Mouse (Mus musculus) myocyte (in vitro differentiated cells): ENCODE data around the gene Mindy4. TPM values are rescaled to one million over a fixed set of nuclear protein-coding genes. Genes with fewer than 3 reads are reported as not detected.

Experiments used
- H3K27me3 ChIP-seq: one replicate; pipeline ENCODE4 v1.6.1; 2011; ENCODE audit not compliant: control insufficient read depth, insufficient read depth, insufficient read length
- H3K36me3 ChIP-seq: one replicate; pipeline ENCODE4 v1.6.1; 2011; ENCODE audit not compliant: control insufficient read depth, insufficient read depth
- H3K4me2 ChIP-seq: one replicate; pipeline ENCODE4 v1.6.1; 2011; ENCODE audit warnings: low read depth, control low read depth
- H3K4me3 ChIP-seq: one replicate; pipeline ENCODE4 v1.5.1; 2011; ENCODE audit warnings: mild to moderate bottlenecking, control low read depth, moderate library complexity
- H3K79me2 ChIP-seq: one replicate; pipeline ENCODE4 v1.6.1; 2011; ENCODE audit not compliant: control insufficient read depth, insufficient read depth
- H3ac ChIP-seq: one replicate; pipeline ENCODE4 v1.6.1; 2011; ENCODE audit not compliant: control insufficient read depth, insufficient read length
- CEBPB ChIP-seq: IDR thresholded peaks from 2 replicates; pipeline ENCODE4 v1.6.1; 2011; ENCODE audit warnings: mild to moderate bottlenecking, moderate library complexity; ENCODE audit not compliant: poor library complexity, insufficient read depth, severe bottlenecking
- E2F4 ChIP-seq: IDR thresholded peaks from one replicate; pipeline ENCODE4 v1.6.1; 2011; ENCODE audit warnings: mild to moderate bottlenecking, control low read depth, moderate library complexity; ENCODE audit not compliant: insufficient read depth
- MAX ChIP-seq: IDR thresholded peaks from one replicate; pipeline ENCODE4 v1.6.1; 2011; ENCODE audit warnings: low read depth, mild to moderate bottlenecking, control low read depth
- MYOD1 ChIP-seq, 3 experiments: IDR thresholded peaks; one replicate each; pipeline ENCODE4 v1.6.1; 2011; ENCODE audit warnings: control low read depth in 2 of 3, low read depth in 2 of 3, mild to moderate bottlenecking in 2 of 3, moderate library complexity in 1 of 3; ENCODE audit not compliant: insufficient read length in 2 of 3, control insufficient read depth in 1 of 3
- MYOG ChIP-seq, 3 experiments: IDR thresholded peaks; one replicate each; pipeline ENCODE4 v1.6.1; 2011; ENCODE audit warnings: control low read depth in 2 of 3, low read depth in 2 of 3, mild to moderate bottlenecking in 2 of 3; ENCODE audit not compliant: insufficient read length in 2 of 3, control insufficient read depth in 1 of 3, insufficient read depth in 1 of 3
- POLR2A ChIP-seq: IDR thresholded peaks from one replicate; pipeline ENCODE4 v1.6.1; 2011; ENCODE audit warnings: low read depth, mild to moderate bottlenecking, control low read depth, moderate library complexity; ENCODE audit not compliant: insufficient read length
- POLR2AphosphoS2 ChIP-seq: IDR thresholded peaks from one replicate; pipeline ENCODE4 v1.6.1; 2011; ENCODE audit warnings: low read depth, control low read depth; ENCODE audit not compliant: insufficient read length
- REST ChIP-seq: IDR thresholded peaks from one replicate; pipeline ENCODE4 v1.6.1; 2011; ENCODE audit warnings: mild to moderate bottlenecking, control low read depth, moderate library complexity; ENCODE audit not compliant: insufficient read depth, insufficient read length
- SRF ChIP-seq: IDR thresholded peaks from one replicate; pipeline ENCODE4 v1.6.1; 2011; ENCODE audit warnings: low read depth; ENCODE audit not compliant: control insufficient read depth, insufficient read length
- TCF12 ChIP-seq: IDR thresholded peaks from one replicate; pipeline ENCODE4 v1.6.1; 2011; ENCODE audit warnings: mild to moderate bottlenecking, control low read depth; ENCODE audit not compliant: poor library complexity, insufficient read depth, severe bottlenecking
- TCF3 ChIP-seq: IDR thresholded peaks from one replicate; pipeline ENCODE4 v1.6.1; 2011; ENCODE audit warnings: low read depth, control low read depth; ENCODE audit not compliant: insufficient read length
- USF1 ChIP-seq: IDR thresholded peaks from one replicate; pipeline ENCODE4 v1.6.1; 2011; ENCODE audit warnings: low read depth, mild to moderate bottlenecking, control low read depth, moderate library complexity
- polyA plus RNA-seq: library from polyadenylated mRNA; unstranded; fragments of >200 nt; fragmentation: generic; extraction: Trizol; gene quantifications from one replicate; pipeline ENCODE4 v1.2.1, GENCODE M21; 2012; ENCODE audit warnings: missing spikeins

Mindy4 gene
- polyA plus RNA-seq, 1 experiment, result 5.0 TPM

DNA sequence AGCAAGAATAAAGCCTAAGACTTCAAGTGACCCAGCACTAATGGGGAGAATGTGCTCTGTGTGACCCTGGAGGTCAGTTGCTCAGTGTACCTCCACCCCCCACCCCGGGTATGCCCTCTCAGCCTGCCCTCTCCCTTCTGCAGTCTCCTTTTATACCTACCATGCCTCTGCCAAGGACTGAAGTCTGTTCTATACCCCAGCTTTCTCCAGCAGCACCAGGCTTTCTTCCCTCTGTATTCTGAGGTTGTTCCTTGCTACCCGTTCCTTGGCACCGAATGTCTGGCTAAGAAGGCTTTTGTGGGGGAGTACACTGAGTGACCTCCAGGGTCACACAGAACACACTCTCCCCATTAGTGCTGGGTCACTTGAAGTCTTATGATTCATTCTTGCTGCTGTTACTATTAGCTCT, 29.2 kb upstream of the Mindy4 start:
- Histone ChIP-seq H3K4me3 (no peak overlapping the region), H3ac (no peak overlapping the region), H3K27me3 (peaks cover 7% of the 10 kb centered on the region), H3K4me2 (no peak overlapping the region), H3K36me3 (no peaks in the 10 kb centered on the region), H3K79me2 (no peaks in the 10 kb centered on the region)
- no peak for TF ChIP-seq MAX
- no peak for TF ChIP-seq POLR2A
- TF ChIP-seq MYOG (IDR thresholded peaks at IDR 0.05; ENCODE audit: control insufficient read depth in 1 of 3, insufficient read depth in 1 of 3, insufficient read length in 2 of 3, low read depth in 2 of 3), result no peak
- no peak for TF ChIP-seq SRF
- TF ChIP-seq TCF3, result no peak
- no peak for TF ChIP-seq TCF12
- TF ChIP-seq REST, result no peak
- no peak for TF ChIP-seq USF1
- TF ChIP-seq MYOD1 (IDR thresholded peaks at IDR 0.05; ENCODE audit: control insufficient read depth in 1 of 3, insufficient read length in 2 of 3, low read depth in 2 of 3), result no peak
- no peak for TF ChIP-seq E2F4
- TF ChIP-seq POLR2AphosphoS2, result no peak

DNA sequence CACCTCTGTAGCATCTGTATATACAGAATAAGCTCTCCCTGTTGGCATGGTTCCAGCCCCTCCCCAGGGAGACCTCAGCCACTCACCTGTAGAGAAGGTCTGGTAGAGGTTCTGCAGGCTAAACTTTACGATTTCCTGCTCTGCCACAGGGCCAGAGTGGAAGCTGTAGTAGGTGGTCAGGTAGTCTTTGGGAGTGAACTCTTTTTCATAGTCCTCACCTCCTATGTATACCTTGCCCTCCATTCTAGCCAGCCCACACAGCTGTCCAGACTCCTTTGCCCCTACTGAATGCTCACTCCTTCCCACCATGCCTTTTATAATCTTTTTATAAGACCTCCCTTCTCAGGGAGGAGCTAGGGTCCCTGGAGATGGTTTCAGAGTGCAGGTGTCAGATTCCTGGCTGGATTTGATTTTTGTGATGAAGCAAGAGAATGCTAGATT, 28.4 kb upstream of the Mindy4 start, which contains the start of gene Inmt:
TSS of gene Inmt (minus strand) at position 303 of the 441 bp plus-strand sequence.
- no peaks in the 10 kb centered on the region for H3K79me2 ChIP-seq
- H3K4me2 ChIP-seq, result no peak within 1 kb of the TSS
- no peaks in the 10 kb centered on the region for H3K36me3 ChIP-seq
- H3ac ChIP-seq, result no peak within 1 kb of the TSS
- H3K27me3 ChIP-seq, result peaks cover 7% of the 10 kb centered on the region
- no peak for TF ChIP-seq USF1
- TF ChIP-seq MAX, result no peak
- no peak for TF ChIP-seq TCF3
- no peak for TF ChIP-seq MYOG (IDR thresholded peaks at IDR 0.05; ENCODE audit: control insufficient read depth in 1 of 3, insufficient read depth in 1 of 3, insufficient read length in 2 of 3, low read depth in 2 of 3)
- no peak within 1 kb of the TSS for H3K4me3 ChIP-seq

DNA sequence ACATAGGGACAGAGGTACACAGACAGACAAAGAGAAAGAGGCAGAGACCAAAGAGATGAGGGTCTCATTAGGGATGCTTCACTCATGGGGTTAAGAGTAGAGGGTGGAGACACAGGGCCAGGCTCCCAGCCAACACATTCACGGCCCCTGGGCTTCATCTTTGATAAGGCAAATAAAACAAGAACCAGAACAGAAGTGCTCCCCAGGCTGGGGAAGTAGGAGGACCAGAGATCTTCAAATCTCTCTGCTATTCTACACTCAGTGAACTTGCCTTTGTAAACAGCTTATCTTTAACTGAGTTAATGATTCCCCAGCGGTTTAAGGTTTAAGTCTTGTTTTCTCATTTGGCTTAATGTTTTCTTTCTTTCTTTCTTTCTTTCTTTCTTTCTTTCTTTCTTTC, 27.7 kb upstream of the Mindy4 start:
- TF ChIP-seq REST, result no peak
- TF ChIP-seq MYOD1 (IDR thresholded peaks at IDR 0.05; ENCODE audit: control insufficient read depth in 1 of 3, insufficient read length in 2 of 3, low read depth in 2 of 3), result no peak
- TF ChIP-seq POLR2AphosphoS2, result no peak
- no peak for TF ChIP-seq TCF3
- no peak for TF ChIP-seq SRF
- TF ChIP-seq MAX, result no peak
- no peaks in the 10 kb centered on the region for H3K36me3 ChIP-seq
- peaks cover 7% of the 10 kb centered on the region for H3K27me3 ChIP-seq
- H3K4me2 ChIP-seq, result no peak overlapping the region
- no peak overlapping the region for H3ac ChIP-seq
- no peaks in the 10 kb centered on the region for H3K79me2 ChIP-seq
- no peak overlapping the region for H3K4me3 ChIP-seq

DNA sequence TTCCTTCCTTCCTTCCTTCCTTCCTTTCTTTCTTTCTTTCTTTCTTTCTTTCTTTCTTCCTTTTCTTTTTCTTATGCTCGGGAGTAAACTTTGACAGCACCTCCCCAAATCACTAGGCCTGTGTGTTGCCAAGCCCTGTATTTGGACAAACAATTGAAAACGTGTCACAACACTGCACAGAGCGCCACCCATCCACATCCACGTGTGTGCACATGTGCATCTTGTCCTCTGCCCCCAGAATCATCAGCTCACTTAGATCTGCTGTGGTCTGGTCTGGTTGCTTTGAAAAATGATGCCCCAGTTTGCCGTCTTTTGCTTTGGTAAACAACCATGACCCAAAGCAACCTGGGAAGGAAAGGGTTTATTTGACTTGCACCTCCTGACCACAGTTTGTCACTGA, 27.3 kb upstream of the Mindy4 start:
- H3K79me2 ChIP-seq, result no peaks in the 10 kb centered on the region
- no peak overlapping the region for H3ac ChIP-seq
- no peak overlapping the region for H3K4me2 ChIP-seq
- H3K36me3 ChIP-seq, result no peaks in the 10 kb centered on the region
- H3K27me3 ChIP-seq, result peaks cover 4% of the 10 kb centered on the region
- H3K4me3 ChIP-seq, result no peak overlapping the region
- TF ChIP-seq MYOD1 (IDR thresholded peaks at IDR 0.05; ENCODE audit: control insufficient read depth in 1 of 3, insufficient read length in 2 of 3, low read depth in 2 of 3) (no peak), MYOG (IDR thresholded peaks at IDR 0.05; ENCODE audit: control insufficient read depth in 1 of 3, insufficient read depth in 1 of 3, insufficient read length in 2 of 3, low read depth in 2 of 3) (no peak), MAX (no peak), E2F4 (no peak), TCF12 (no peak), TCF3 (no peak), POLR2A (no peak), CEBPB (no peak), USF1 (no peak), REST (no peak), SRF (no peak), POLR2AphosphoS2 (no peak)

DNA sequence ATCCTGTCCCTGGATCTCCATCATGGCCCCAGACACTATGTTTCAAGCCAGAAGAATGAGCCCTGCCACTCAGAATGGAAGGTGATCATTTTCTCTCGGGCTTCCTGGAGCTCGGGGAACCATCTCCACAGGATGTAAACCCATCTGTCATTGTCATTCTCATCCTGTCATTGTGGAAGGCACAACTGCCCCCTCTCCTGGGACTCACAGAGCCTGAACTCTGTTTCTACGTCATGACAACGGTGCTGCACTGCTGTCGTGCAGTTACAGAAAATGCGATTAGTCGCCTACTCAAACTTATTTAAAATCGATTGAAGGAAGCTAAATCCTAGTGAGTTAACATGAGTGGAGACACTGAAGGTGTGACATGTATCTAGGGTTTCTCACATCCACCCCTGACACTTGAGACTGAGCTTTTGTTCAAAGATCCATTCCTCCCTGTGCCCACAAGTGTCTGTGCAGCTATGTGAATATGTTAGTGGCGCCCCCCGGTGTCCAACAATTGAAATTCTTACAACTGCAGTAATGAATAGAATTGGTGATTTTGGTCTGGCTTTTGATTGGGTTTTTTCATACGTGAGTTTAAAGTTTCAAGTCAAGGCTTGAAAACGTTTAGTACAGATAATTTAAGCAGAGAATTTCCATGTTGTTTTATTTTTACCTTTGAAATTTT, 26.0 kb upstream of the Mindy4 start:
- H3K4me3 ChIP-seq, result no peak overlapping the region
- H3ac ChIP-seq, result no peak overlapping the region
- no peaks in the 10 kb centered on the region for H3K79me2 ChIP-seq
- H3K27me3 ChIP-seq, result no peaks in the 10 kb centered on the region
- no peak overlapping the region for H3K4me2 ChIP-seq
- TF ChIP-seq POLR2A, result no peak
- H3K36me3 ChIP-seq, result no peaks in the 10 kb centered on the region
